Mouse (Mus musculus): ENCODE data around the gene Nlk. TPM values are rescaled to one million over a fixed set of nuclear protein-coding genes. Genes with fewer than 3 reads are reported as not detected.
A peak's percentile ranks its signal among the peaks of the same experiment; 100 is the strongest.

Nlk gene
- polyA plus RNA-seq, 1 experiment from 2014 or later = 10.7 TPM

DNA sequence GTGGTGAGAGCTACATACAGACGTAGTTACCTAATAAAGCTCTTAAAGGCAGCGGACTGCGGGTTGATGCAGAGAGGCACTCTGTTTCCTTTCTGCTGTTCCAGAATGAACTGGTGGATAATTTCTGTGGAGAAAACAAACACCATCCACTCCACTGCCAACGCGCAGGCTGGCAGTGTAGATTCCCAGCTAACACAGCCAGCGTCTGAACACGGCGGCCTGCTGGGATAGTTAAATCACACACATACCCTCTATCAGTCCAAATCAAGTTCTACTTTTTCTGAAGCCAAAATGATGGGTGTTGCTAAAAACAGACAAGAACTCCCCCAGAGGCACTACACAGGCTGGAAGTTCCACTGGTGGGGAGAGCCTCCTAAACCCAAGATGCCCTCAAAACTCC, 125.7 kb downstream of the Nlk start:
- Histone ChIP-seq H3K4me2 (ENCODE audit: low read depth, low read length) (no peak overlapping the region), H3K27ac (ENCODE audit: low read length) (no peak overlapping the region), H3K4me3 (replicated peaks; ENCODE audit: low read length) (no peak overlapping the region), H3K27me3 (ENCODE audit: control insufficient read depth, insufficient read depth, low read length) (no peaks in the 10 kb centered on the region), H3K9ac (ENCODE audit: low read length) (no peak overlapping the region), H3K36me3 (ENCODE audit: control insufficient read depth, insufficient read depth, low read length) (0 out of 2 replicates have a peak, but pooled peaks cover 3% of the 10 kb centered on the region), H3K4me1 (ENCODE audit: control insufficient read depth, insufficient read depth, low read length) (no peaks in the 10 kb centered on the region), H3K9me3 (replicated peaks; ENCODE audit: control insufficient read depth, low read length) (no peaks in the 10 kb centered on the region)
- no peak for ATAC-seq (ENCODE audit: insufficient read depth, low FRiP score)
- WGBS = 95% methylated on average over 8 of the region's 8 CpGs

DNA sequence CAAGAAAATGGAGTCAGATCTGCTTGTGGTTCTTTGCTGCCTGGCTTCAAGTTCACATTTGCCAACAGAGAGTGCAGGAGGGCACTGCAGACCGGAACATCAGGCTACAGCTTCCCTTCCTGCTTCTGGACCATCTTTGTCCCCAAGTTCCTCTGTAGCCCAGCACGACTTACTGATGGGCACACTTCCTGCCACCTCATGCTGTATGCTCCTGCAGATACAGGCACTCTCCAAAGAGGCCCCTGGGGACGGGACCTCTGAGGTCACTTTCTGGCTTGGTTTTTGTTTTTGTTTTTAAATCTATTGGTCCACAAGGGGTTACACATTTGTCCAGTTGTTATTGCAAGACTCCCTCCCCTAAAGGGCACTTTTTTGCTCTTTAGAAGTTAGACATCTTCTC, 127.4 kb downstream of the Nlk start:
- Histone ChIP-seq H3K27ac (ENCODE audit: low read length) (no peak overlapping the region), H3K9me3 (replicated peaks; ENCODE audit: control insufficient read depth, low read length) (no peaks in the 10 kb centered on the region), H3K4me1 (ENCODE audit: control insufficient read depth, insufficient read depth, low read length) (no peaks in the 10 kb centered on the region), H3K4me3 (replicated peaks; ENCODE audit: low read length) (no peak overlapping the region), H3K27me3 (ENCODE audit: control insufficient read depth, insufficient read depth, low read length) (no peaks in the 10 kb centered on the region), H3K36me3 (ENCODE audit: control insufficient read depth, insufficient read depth, low read length) (0 out of 2 replicates have a peak, but pooled peaks cover 3% of the 10 kb centered on the region), H3K9ac (ENCODE audit: low read length) (no peak overlapping the region), H3K4me2 (ENCODE audit: low read depth, low read length) (no peak overlapping the region)
- WGBS = 70% methylated on average over 3 of the region's 3 CpGs
- no peak for ATAC-seq (ENCODE audit: insufficient read depth, low FRiP score)

- no peak overlapping the region for H3K4me3 ChIP-seq (replicated peaks; ENCODE audit: low read length)
- H3K4me1 ChIP-seq (ENCODE audit: control insufficient read depth, insufficient read depth, low read length) = no peaks in the 10 kb centered on the region
- H3K27ac ChIP-seq (ENCODE audit: low read length) = no peak overlapping the region
- 85% methylated on average over 10 of the region's 10 CpGs for WGBS
- no peak for ATAC-seq (ENCODE audit: insufficient read depth, low FRiP score)
- H3K9me3 ChIP-seq (replicated peaks; ENCODE audit: control insufficient read depth, low read length) = no peaks in the 10 kb centered on the region
- no peak overlapping the region for H3K9ac ChIP-seq (ENCODE audit: low read length)
- 0 out of 2 replicates have a peak, but pooled peaks cover 3% of the 10 kb centered on the region for H3K36me3 ChIP-seq (ENCODE audit: control insufficient read depth, insufficient read depth, low read length)
- H3K4me2 ChIP-seq (ENCODE audit: low read depth, low read length) = no peak overlapping the region
- H3K27me3 ChIP-seq (ENCODE audit: control insufficient read depth, insufficient read depth, low read length) = no peaks in the 10 kb centered on the region
Measured at GRCm38 (mm10) chr11:78568827-78569226, 128.3 kb downstream of the Nlk start.

GRCm38 (mm10) chr11:78567614-78568013, 129.6 kb downstream of the Nlk start:
- no peak for ATAC-seq (ENCODE audit: insufficient read depth, low FRiP score)
- H3K9me3 ChIP-seq (replicated peaks; ENCODE audit: control insufficient read depth, low read length) = no peaks in the 10 kb centered on the region
- H3K4me2 ChIP-seq (ENCODE audit: low read depth, low read length) = no peak overlapping the region
- no peak overlapping the region for H3K4me3 ChIP-seq (replicated peaks; ENCODE audit: low read length)
- H3K36me3 ChIP-seq (ENCODE audit: control insufficient read depth, insufficient read depth, low read length) = 0 out of 2 replicates have a peak, but pooled peaks cover 3% of the 10 kb centered on the region
- no peak overlapping the region for H3K27ac ChIP-seq (ENCODE audit: low read length)
- no peaks in the 10 kb centered on the region for H3K4me1 ChIP-seq (ENCODE audit: control insufficient read depth, insufficient read depth, low read length)
- H3K27me3 ChIP-seq (ENCODE audit: control insufficient read depth, insufficient read depth, low read length) = no peaks in the 10 kb centered on the region
- no peak overlapping the region for H3K9ac ChIP-seq (ENCODE audit: low read length)
- 87% methylated on average over 6 of the region's 6 CpGs for WGBS

- no peaks in the 10 kb centered on the region for H3K36me3 ChIP-seq (ENCODE audit: control insufficient read depth, insufficient read depth, low read length)
- H3K9me3 ChIP-seq (replicated peaks; ENCODE audit: control insufficient read depth, low read length) = no peaks in the 10 kb centered on the region
- no peak overlapping the region for H3K4me2 ChIP-seq (ENCODE audit: low read depth, low read length)
- no peak overlapping the region for H3K4me3 ChIP-seq (replicated peaks; ENCODE audit: low read length)
- no peaks in the 10 kb centered on the region for H3K4me1 ChIP-seq (ENCODE audit: control insufficient read depth, insufficient read depth, low read length)
- peak overlapping the region; percentile 30; the same call in 1 of the 2 replicates for H3K27ac ChIP-seq (ENCODE audit: low read length)
- ATAC-seq (ENCODE audit: insufficient read depth, low FRiP score) = no peak
- WGBS = 46% methylated on average over 6 of the region's 6 CpGs
- no peak overlapping the region for H3K9ac ChIP-seq (ENCODE audit: low read length)
- H3K27me3 ChIP-seq (ENCODE audit: control insufficient read depth, insufficient read depth, low read length) = no peaks in the 10 kb centered on the region
Measured at GRCm38 (mm10) chr11:78566775-78567174, 130.4 kb downstream of the Nlk start.

DNA sequence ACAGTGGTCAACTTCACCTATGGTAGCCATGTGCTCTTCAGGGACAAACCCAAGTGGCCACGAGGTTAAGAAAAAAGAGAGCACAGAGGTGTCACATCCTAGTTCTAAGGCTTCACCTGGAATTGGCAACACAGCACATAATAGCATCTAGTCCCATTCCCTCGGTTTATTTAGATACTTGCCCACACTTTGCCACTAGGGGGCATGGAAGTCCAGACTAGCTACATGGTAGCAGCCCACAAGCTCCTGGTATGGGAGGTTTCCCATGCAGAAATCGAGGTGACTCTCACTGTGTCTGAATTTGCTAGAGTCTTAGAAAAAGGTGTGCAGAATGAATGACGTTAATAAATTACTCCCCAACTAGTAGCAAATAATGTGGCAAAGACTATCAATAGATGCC, 136.7 kb downstream of the Nlk start:
- no peak overlapping the region for H3K27ac ChIP-seq (ENCODE audit: low read length)
- WGBS = 12% methylated on average over 4 of the region's 4 CpGs
- H3K4me2 ChIP-seq (ENCODE audit: low read depth, low read length) = no peak overlapping the region
- no peaks in the 10 kb centered on the region for H3K36me3 ChIP-seq (ENCODE audit: control insufficient read depth, insufficient read depth, low read length)
- no peak overlapping the region for H3K4me3 ChIP-seq (replicated peaks; ENCODE audit: low read length)
- no peak overlapping the region for H3K9ac ChIP-seq (ENCODE audit: low read length)
- H3K4me1 ChIP-seq (ENCODE audit: control insufficient read depth, insufficient read depth, low read length) = 0 out of 2 replicates have a peak, but pooled peaks cover 4% of the 10 kb centered on the region
- H3K27me3 ChIP-seq (ENCODE audit: control insufficient read depth, insufficient read depth, low read length) = no peaks in the 10 kb centered on the region
- H3K9me3 ChIP-seq (replicated peaks; ENCODE audit: control insufficient read depth, low read length) = no peaks in the 10 kb centered on the region
- ATAC-seq (ENCODE audit: insufficient read depth, low FRiP score) = peak; percentile 52; the same call in 1 of the 2 replicates

DNA sequence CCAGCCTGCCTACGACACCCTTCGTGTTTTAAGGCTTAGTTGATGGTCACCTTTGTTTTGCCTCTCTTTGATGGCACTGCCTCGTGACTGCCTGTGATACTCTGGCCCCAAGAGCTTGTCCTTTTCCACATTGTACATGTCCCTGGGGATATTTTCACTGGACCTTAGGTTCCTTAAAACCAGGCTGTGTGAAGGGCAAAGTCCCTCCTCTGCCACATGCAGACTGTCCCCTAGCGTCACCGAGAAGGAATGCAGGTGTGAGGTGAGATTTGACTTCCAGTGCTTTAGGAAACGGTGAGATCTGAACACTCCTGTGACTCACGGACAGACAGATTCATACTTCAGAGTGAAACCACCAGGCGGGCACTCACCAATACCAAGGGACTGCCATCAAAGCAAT, 139.9 kb downstream of the Nlk start:
- ATAC-seq (ENCODE audit: insufficient read depth, low FRiP score) = no peak
- H3K9me3 ChIP-seq (replicated peaks; ENCODE audit: control insufficient read depth, low read length) = peaks cover 7% of the 10 kb centered on the region; the same call in 1 of the 2 replicates
- WGBS = 55% methylated on average over 8 of the region's 8 CpGs
- no peak overlapping the region for H3K27ac ChIP-seq (ENCODE audit: low read length)
- 0 out of 2 replicates have a peak, but pooled peaks cover 4% of the 10 kb centered on the region for H3K4me1 ChIP-seq (ENCODE audit: control insufficient read depth, insufficient read depth, low read length)
- H3K9ac ChIP-seq (ENCODE audit: low read length) = no peak overlapping the region
- H3K36me3 ChIP-seq (ENCODE audit: control insufficient read depth, insufficient read depth, low read length) = no peaks in the 10 kb centered on the region
- H3K27me3 ChIP-seq (ENCODE audit: control insufficient read depth, insufficient read depth, low read length) = no peaks in the 10 kb centered on the region
- H3K4me3 ChIP-seq (replicated peaks; ENCODE audit: low read length) = no peak overlapping the region
- no peak overlapping the region for H3K4me2 ChIP-seq (ENCODE audit: low read depth, low read length)

- Histone ChIP-seq H3K9me3 (replicated peaks; ENCODE audit: control insufficient read depth, low read length) (peaks cover 7% of the 10 kb centered on the region; the same call in 1 of the 2 replicates), H3K4me2 (ENCODE audit: low read depth, low read length) (no peak overlapping the region), H3K4me3 (replicated peaks; ENCODE audit: low read length) (no peak overlapping the region), H3K36me3 (ENCODE audit: control insufficient read depth, insufficient read depth, low read length) (no peaks in the 10 kb centered on the region), H3K4me1 (ENCODE audit: control insufficient read depth, insufficient read depth, low read length) (peaks cover 7% of the 10 kb centered on the region), H3K27me3 (ENCODE audit: control insufficient read depth, insufficient read depth, low read length) (no peaks in the 10 kb centered on the region), H3K27ac (ENCODE audit: low read length) (peak overlapping the region; percentile 43), H3K9ac (ENCODE audit: low read length) (no peak overlapping the region)
- ATAC-seq (ENCODE audit: insufficient read depth, low FRiP score) = no peak
- 60% methylated on average over 4 of the region's 4 CpGs for WGBS
Measured at GRCm38 (mm10) chr11:78556070-78556469, 141.1 kb downstream of the Nlk start.

GRCm38 (mm10) chr11:78555623-78556022, 141.6 kb downstream of the Nlk start:
- WGBS = 45% methylated on average over 3 of the region's 3 CpGs
- Histone ChIP-seq H3K9me3 (replicated peaks; ENCODE audit: control insufficient read depth, low read length) (peaks cover 7% of the 10 kb centered on the region; the same call in 1 of the 2 replicates), H3K4me1 (ENCODE audit: control insufficient read depth, insufficient read depth, low read length) (peaks cover 9% of the 10 kb centered on the region), H3K9ac (ENCODE audit: low read length) (no peak overlapping the region), H3K4me3 (replicated peaks; ENCODE audit: low read length) (no peak overlapping the region), H3K36me3 (ENCODE audit: control insufficient read depth, insufficient read depth, low read length) (no peaks in the 10 kb centered on the region), H3K4me2 (ENCODE audit: low read depth, low read length) (no peak overlapping the region), H3K27me3 (ENCODE audit: control insufficient read depth, insufficient read depth, low read length) (no peaks in the 10 kb centered on the region), H3K27ac (ENCODE audit: low read length) (peak overlapping the region; percentile 43)
- ATAC-seq (ENCODE audit: insufficient read depth, low FRiP score) = no peak
